Mouse (Mus musculus): Measurements from ENCODE around the gene Galns.

Gene Galns

GRCm38 (mm10) chr8:122611295-122612133 lies at the start of gene Galns, which contains the start of gene Trappc2l:
Galns (minus strand) TSS chr8:122611463.
Trappc2l (plus strand) TSS chr8:122611640.
- DNase-seq, result peak; percentile 97

- peak; percentile 30 for DNase-seq
Observed at GRCm38 (mm10) chr8:122660022-122660421, 48.8 kb upstream of the Galns start.

- no peak for DNase-seq
Observed at GRCm38 (mm10) chr8:122658807-122659160, 47.5 kb upstream of the Galns start.

GRCm38 (mm10) chr8:122658149-122658806 lies 47.0 kb upstream of the Galns start:
- no peak for DNase-seq

GRCm38 (mm10) chr8:122656056-122656999 lies 45.1 kb upstream of the Galns start:
- no peak for DNase-seq

GRCm38 (mm10) chr8:122654768-122655167 lies 43.5 kb upstream of the Galns start:
- no peak for DNase-seq

GRCm38 (mm10) chr8:122652643-122653042 lies 41.4 kb upstream of the Galns start:
- DNase-seq, result no peak

- DNase-seq, result no peak
Observed at GRCm38 (mm10) chr8:122651326-122651921, 40.2 kb upstream of the Galns start.

- DNase-seq, result no peak
Observed at GRCm38 (mm10) chr8:122648192-122648970, 37.1 kb upstream of the Galns start.

GRCm38 (mm10) chr8:122646337-122646736 lies 35.1 kb upstream of the Galns start:
- no peak for DNase-seq

GRCm38 (mm10) chr8:122644175-122644954 lies 33.1 kb upstream of the Galns start:
- no peak for DNase-seq

- no peak for DNase-seq
Observed at GRCm38 (mm10) chr8:122642071-122642470, 30.8 kb upstream of the Galns start.

- no peak for DNase-seq
Observed at GRCm38 (mm10) chr8:122641406-122641805, 30.1 kb upstream of the Galns start.

- no peak for DNase-seq
Observed at GRCm38 (mm10) chr8:122640825-122641224, 29.6 kb upstream of the Galns start.

GRCm38 (mm10) chr8:122639521-122640248 lies 28.4 kb upstream of the Galns start:
- no peak for DNase-seq

- DNase-seq, result no peak
Observed at GRCm38 (mm10) chr8:122638601-122639000, 27.3 kb upstream of the Galns start.

GRCm38 (mm10) chr8:122637230-122637629 lies 26.0 kb upstream of the Galns start:
- no peak for DNase-seq

GRCm38 (mm10) chr8:122636803-122637175 lies 25.5 kb upstream of the Galns start:
- DNase-seq, result no peak

GRCm38 (mm10) chr8:122635878-122636802 lies 24.9 kb upstream of the Galns start:
- no peak for DNase-seq

Data from thymus, postnatal 14 days (tissue).